Mouse (Mus musculus): ENCODE data around the gene Slc45a2. TPM values are rescaled to one million over a fixed set of nuclear protein-coding genes. Genes with fewer than 3 reads are reported as not detected.
"Not testable (repeated sequence)": the region's sequence is repeated elsewhere in the genome, so short reads cannot be mapped to it uniquely, and the experiment has no call there.

Gene Slc45a2
- not detected for polyA plus RNA-seq (2017; shearing (Covaris generic))

GRCm38 (mm10) chr15:11000421-11000820 lies at the start of gene Slc45a2:
Slc45a2 (plus strand) TSS chr15:11000721.
- ATAC-seq, result no peak

- no peak for ATAC-seq
Observed at GRCm38 (mm10) chr15:10951951-10952759, 48.4 kb upstream of the Slc45a2 start, which contains the start of gene C1qtnf3. C1qtnf3 (plus strand) TSS chr15:10952332.

GRCm38 (mm10) chr15:10952760-10953305 lies 47.7 kb upstream of the Slc45a2 start:
- ATAC-seq, result no peak

- no peak for ATAC-seq
Observed at GRCm38 (mm10) chr15:10953465-10953864, 47.1 kb upstream of the Slc45a2 start.

- ATAC-seq, result no peak
Observed at GRCm38 (mm10) chr15:10954381-10955016, 46.0 kb upstream of the Slc45a2 start.

GRCm38 (mm10) chr15:10955156-10955555 lies 45.4 kb upstream of the Slc45a2 start:
- no peak for ATAC-seq

- ATAC-seq, result no peak
Observed at GRCm38 (mm10) chr15:10956706-10957105, 43.8 kb upstream of the Slc45a2 start.

GRCm38 (mm10) chr15:10959277-10960026 lies 41.1 kb upstream of the Slc45a2 start:
- ATAC-seq, result no peak

GRCm38 (mm10) chr15:10960267-10960666 lies 40.3 kb upstream of the Slc45a2 start:
- no peak for ATAC-seq

- ATAC-seq, result no peak
Observed at GRCm38 (mm10) chr15:10962601-10963000, 37.9 kb upstream of the Slc45a2 start.

- no peak for ATAC-seq
Observed at GRCm38 (mm10) chr15:10969439-10969838, 31.1 kb upstream of the Slc45a2 start.

GRCm38 (mm10) chr15:10970777-10971176 lies 29.7 kb upstream of the Slc45a2 start:
- no peak for ATAC-seq

GRCm38 (mm10) chr15:10977151-10977550 lies 23.4 kb upstream of the Slc45a2 start:
- no peak for ATAC-seq

GRCm38 (mm10) chr15:10980712-10981111 lies 19.8 kb upstream of the Slc45a2 start:
- no peak for ATAC-seq

- peak; percentile 89 for ATAC-seq
Observed at GRCm38 (mm10) chr15:10981377-10982063, 19.0 kb upstream of the Slc45a2 start, which contains the start of gene Amacr. Amacr (plus strand) TSS chr15:10981756.

GRCm38 (mm10) chr15:10982064-10982435 lies 18.5 kb upstream of the Slc45a2 start:
- ATAC-seq, result no peak

- no peak for ATAC-seq
Observed at GRCm38 (mm10) chr15:10985756-10986155, 14.8 kb upstream of the Slc45a2 start.

GRCm38 (mm10) chr15:10986477-10986876 lies 14.0 kb upstream of the Slc45a2 start:
- not testable (repeated sequence) for ATAC-seq

- ATAC-seq, result no peak
Observed at GRCm38 (mm10) chr15:10990411-10990810, 10.1 kb upstream of the Slc45a2 start.

GRCm38 (mm10) chr15:10991566-10991965 lies 9.0 kb upstream of the Slc45a2 start:
- ATAC-seq, result no peak

- no peak for ATAC-seq
Observed at GRCm38 (mm10) chr15:10999832-11000231, 689 bp upstream of the Slc45a2 start.

GRCm38 (mm10) chr15:11003791-11004190 lies 3.3 kb downstream of the Slc45a2 start:
- no peak for ATAC-seq
